Mouse (Mus musculus): ENCODE results near the gene Ly6g5c. TPM values are rescaled to one million over a fixed set of nuclear protein-coding genes. Genes with fewer than 3 reads are reported as not detected.

Gene Ly6g5c
- total RNA-seq, 1 experiment from 2014 or later = not detected

- ATAC-seq (ENCODE audit: extremely low read depth, insufficient number of reproducible peaks, low FRiP score, poor library complexity, severe bottlenecking) = no peak
Observed at GRCm38 (mm10) chr17:35157661-35158175, 49.6 kb downstream of the Ly6g5c start.

- no peak for ATAC-seq (ENCODE audit: extremely low read depth, insufficient number of reproducible peaks, low FRiP score, poor library complexity, severe bottlenecking)
Observed at GRCm38 (mm10) chr17:35158850-35159593, 50.9 kb downstream of the Ly6g5c start.

GRCm38 (mm10) chr17:35159638-35160037 is 51.6 kb downstream of the Ly6g5c start:
- no peak for ATAC-seq (ENCODE audit: extremely low read depth, insufficient number of reproducible peaks, low FRiP score, poor library complexity, severe bottlenecking)

GRCm38 (mm10) chr17:35161421-35161820 is 53.3 kb downstream of the Ly6g5c start:
- ATAC-seq (ENCODE audit: extremely low read depth, insufficient number of reproducible peaks, low FRiP score, poor library complexity, severe bottlenecking) = no peak

Other genes starting within 250 kb of the Ly6g5c start
- gene Cfb, start 245.8 kb upstream of the Ly6g5c start, total RNA-seq (2017) = 0.58 and 0.98 TPM in 2 replicates
- gene Zbtb12, start 228.8 kb upstream of the Ly6g5c start, total RNA-seq (2017) = 2.8 and 3.8 TPM in 2 replicates
- not detected in 2 replicates for gene Gm20547, start 226.2 kb upstream of the Ly6g5c start, total RNA-seq (2017)
- gene C2, start 210.0 kb upstream of the Ly6g5c start, total RNA-seq (2017) = not detected in 2 replicates
- gene Ehmt2, start 209.8 kb upstream of the Ly6g5c start, total RNA-seq (2017) = 87.4 and 99.7 TPM in 2 replicates
- gene Slc44a4, start 193.8 kb upstream of the Ly6g5c start, total RNA-seq (2017) = 0.98 and 1.4 TPM in 2 replicates
- gene Neu1, start 177.0 kb upstream of the Ly6g5c start, total RNA-seq (2017) = 66.7 and 66.9 TPM in 2 replicates
- gene Hspa1b, start 149.0 kb upstream of the Ly6g5c start, total RNA-seq (2017) = 5.9 and 8.0 TPM in 2 replicates
- not detected in 2 replicates for gene Gm20481, start 138.4 kb upstream of the Ly6g5c start, total RNA-seq (2017)
- gene Hspa1a, start 136.1 kb upstream of the Ly6g5c start, total RNA-seq (2017) = 5.6 and 6.4 TPM in 2 replicates
- gene Hspa1l, start 135.6 kb upstream of the Ly6g5c start, total RNA-seq (2017) = not detected in 2 replicates
- gene Lsm2, start 126.4 kb upstream of the Ly6g5c start, total RNA-seq (2017) = 10.1 and 11.4 TPM in 2 replicates
- gene Vars, start 107.3 kb upstream of the Ly6g5c start, total RNA-seq (2017) = 243 and 266 TPM in 2 replicates
- 0.61 and 1.2 TPM in 2 replicates for gene Vwa7, start 91.7 kb upstream of the Ly6g5c start, total RNA-seq (2017)
- gene Sapcd1, start 80.3 kb upstream of the Ly6g5c start, total RNA-seq (2017) = 2.0 and 2.6 TPM in 2 replicates
- gene Msh5, start 61.5 kb upstream of the Ly6g5c start, total RNA-seq (2017) = 4.7 and 7.0 TPM in 2 replicates
- gene Clic1, start 58.3 kb upstream of the Ly6g5c start, total RNA-seq (2017) = 394 and 439 TPM in 2 replicates
- gene Ddah2, start 49.2 kb upstream of the Ly6g5c start, total RNA-seq (2017) = 4.5 and 8.1 TPM in 2 replicates
- gene Ly6g6c, start 42.9 kb upstream of the Ly6g5c start, total RNA-seq (2017) = 0.49 TPM in 1 of 2 replicates, not detected in the other
- 1.5 and 2.1 TPM in 2 replicates for gene Mpig6b, start 42.1 kb upstream of the Ly6g5c start, total RNA-seq (2017)
- not detected in 2 replicates for gene Ly6g6e, start 31.4 kb upstream of the Ly6g5c start, total RNA-seq (2017)
- not detected in 2 replicates for gene Ly6g6d, start 30.2 kb upstream of the Ly6g5c start, total RNA-seq (2017)
- 0.49 TPM in 1 of 2 replicates, not detected in the other for gene Ly6g6f, start 22.7 kb upstream of the Ly6g5c start, total RNA-seq (2017)
- gene Abhd16a, start 19.0 kb upstream of the Ly6g5c start, total RNA-seq (2017) = 33.2 and 43.8 TPM in 2 replicates
- gene Ly6g5b, start 7.1 kb downstream of the Ly6g5c start, total RNA-seq (2017) = 0.58 and 1.5 TPM in 2 replicates
- gene Gpank1, start 13.2 kb downstream of the Ly6g5c start, total RNA-seq (2017) = 73.7 and 74.5 TPM in 2 replicates
- gene Csnk2b, start 13.8 kb downstream of the Ly6g5c start, total RNA-seq (2017) = 214 and 240 TPM in 2 replicates
- 36.5 and 48.5 TPM in 2 replicates for gene D17H6S53E, start 18.1 kb downstream of the Ly6g5c start, total RNA-seq (2017)
- gene Apom, start 23.8 kb downstream of the Ly6g5c start, total RNA-seq (2017) = 0.58 TPM in 1 of 2 replicates, not detected in the other
- 159 and 160 TPM in 2 replicates for gene Bag6, start 26.9 kb downstream of the Ly6g5c start, total RNA-seq (2017)
- 73.3 and 76.1 TPM in 2 replicates for gene Prrc2a, start 56.6 kb downstream of the Ly6g5c start, total RNA-seq (2017)
- 5.3 and 8.0 TPM in 2 replicates for gene Aif1, start 67.8 kb downstream of the Ly6g5c start, total RNA-seq (2017)
- 534 and 685 TPM in 2 replicates for gene Lst1, start 80.2 kb downstream of the Ly6g5c start, total RNA-seq (2017)
- gene Ltb, start 86.2 kb downstream of the Ly6g5c start, total RNA-seq (2017) = 212 and 285 TPM in 2 replicates
- gene Tnf, start 93.7 kb downstream of the Ly6g5c start, total RNA-seq (2017) = 16.4 and 18.2 TPM in 2 replicates
- gene Lta, start 97.1 kb downstream of the Ly6g5c start, total RNA-seq (2017) = 6.6 and 9.9 TPM in 2 replicates
- gene Gm16181, start 112.6 kb downstream of the Ly6g5c start, total RNA-seq (2017) = 2.1 TPM in 1 of 2 replicates, not detected in the other
- gene Atp6v1g2, start 125.4 kb downstream of the Ly6g5c start, total RNA-seq (2017) = 5.0 and 6.5 TPM in 2 replicates
- gene Nfkbil1, start 127.5 kb downstream of the Ly6g5c start, total RNA-seq (2017) = 10.8 and 11.3 TPM in 2 replicates
- gene Ddx39b, start 133.5 kb downstream of the Ly6g5c start, total RNA-seq (2017) = 156 and 158 TPM in 2 replicates
- 2,114 and 2,381 TPM in 2 replicates for gene H2-D1, start 154.5 kb downstream of the Ly6g5c start, total RNA-seq (2017)
- 0.12 TPM in 1 of 2 replicates, not detected in the other for gene H2-Q1, start 212.1 kb downstream of the Ly6g5c start, total RNA-seq (2017)
- gene H2-Q2, start 234.0 kb downstream of the Ly6g5c start, total RNA-seq (2017) = not detected in 2 replicates

Measured in neutrophil, adult 5-6 weeks (primary cell).